Mouse (Mus musculus) adrenal gland, postnatal 25 days (tissue): ENCODE data around the gene Podn. TPM values are rescaled to one million over a fixed set of nuclear protein-coding genes. Genes with fewer than 3 reads are reported as not detected.
A peak's percentile ranks its signal among the peaks of the same experiment; 100 is the strongest.
"Not testable (repeated sequence)": the region's sequence is repeated elsewhere in the genome, so short reads cannot be mapped to it uniquely, and the experiment has no call there.

Experiments
- DNase-seq: peaks from one replicate; pipeline ENCODE4 v3.0.0; 2021; ENCODE audit warnings: mixed read lengths
- long read RNA-seq: library from polyadenylated mRNA; stranded (forward); transcript quantifications from one replicate; pipeline ENCODE4 v2.0.0, GENCODE M21; 2021
- total RNA-seq: library from RNA; stranded (reverse); gene quantifications from 2 replicates; pipeline ENCODE4 v1.2.3, GENCODE M21; 2021

Podn gene
- 4.1 and 6.6 TPM in 2 replicates for total RNA-seq
- long read RNA-seq, partial matches to known transcripts, result 0 of 30 reads
- long read RNA-seq, other reads (novel, unspliced or antisense), result 27 of 30 reads

DNA sequence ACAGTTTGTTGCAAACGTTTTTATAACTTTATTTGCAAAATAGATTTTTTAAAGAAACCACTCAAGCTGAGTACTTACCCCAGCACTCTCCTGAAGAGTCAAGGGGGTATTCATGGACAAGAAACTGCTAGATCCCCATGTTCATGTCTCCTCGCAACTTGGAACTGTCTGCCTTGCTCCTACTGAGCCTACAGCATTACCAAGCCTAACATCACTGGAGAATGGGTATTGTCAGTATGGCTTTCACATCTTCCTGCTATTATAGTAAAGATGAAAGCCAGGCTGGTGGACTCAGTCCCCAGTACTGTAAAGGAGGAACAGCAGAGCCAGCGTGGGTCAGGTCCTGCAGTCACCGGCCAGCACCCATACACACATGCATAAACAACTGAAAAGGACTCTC lies at the start of gene Podn:
Gene Podn, minus strand, starts transcription at position 101 of the 400 bp plus-strand sequence.
- DNase-seq, result no peak

DNA sequence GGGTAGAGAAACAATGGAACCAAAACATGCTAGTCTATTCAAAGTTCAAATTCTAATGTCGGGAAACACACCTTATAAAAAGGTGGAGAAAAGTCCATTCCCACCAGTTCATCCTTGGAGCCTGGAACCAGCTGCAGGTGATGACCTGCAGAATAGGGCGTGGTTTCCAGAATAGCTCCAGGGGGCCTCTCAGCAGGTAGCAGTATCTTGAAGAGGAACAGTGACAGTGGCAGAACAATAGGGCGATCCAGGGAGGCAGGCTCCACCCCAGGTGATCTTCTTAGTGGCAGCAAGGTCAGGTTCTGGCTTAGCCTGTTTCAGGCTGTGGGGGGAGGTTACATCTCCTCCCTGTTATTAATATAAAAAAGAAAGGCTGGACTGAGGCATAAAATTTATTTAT lies 49.3 kb upstream of the Podn start:
- not testable (repeated sequence) for DNase-seq

DNA sequence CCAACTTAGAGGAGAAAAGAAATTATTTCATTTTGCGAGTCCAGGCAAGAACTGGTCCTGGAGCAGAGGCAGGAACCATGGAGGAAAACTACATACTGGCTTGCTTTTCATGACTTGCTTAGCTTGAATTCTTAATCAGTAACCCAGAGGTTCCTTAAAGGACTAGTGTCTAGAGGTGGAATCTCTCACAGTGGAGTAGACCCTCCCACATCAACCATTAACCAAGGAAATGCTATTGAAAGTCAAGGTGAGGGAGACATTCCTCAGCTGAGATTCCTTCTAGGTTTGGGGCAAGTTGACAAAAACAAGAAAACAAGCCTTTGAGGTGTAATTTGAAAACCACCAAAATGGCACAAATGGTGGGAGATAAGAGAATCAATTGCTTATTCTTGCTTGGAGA lies 48.6 kb upstream of the Podn start, which contains the start of gene Scp2:
Gene Scp2, minus strand, starts transcription at position 119 of the 400 bp plus-strand sequence.
- DNase-seq, result no peak

DNA sequence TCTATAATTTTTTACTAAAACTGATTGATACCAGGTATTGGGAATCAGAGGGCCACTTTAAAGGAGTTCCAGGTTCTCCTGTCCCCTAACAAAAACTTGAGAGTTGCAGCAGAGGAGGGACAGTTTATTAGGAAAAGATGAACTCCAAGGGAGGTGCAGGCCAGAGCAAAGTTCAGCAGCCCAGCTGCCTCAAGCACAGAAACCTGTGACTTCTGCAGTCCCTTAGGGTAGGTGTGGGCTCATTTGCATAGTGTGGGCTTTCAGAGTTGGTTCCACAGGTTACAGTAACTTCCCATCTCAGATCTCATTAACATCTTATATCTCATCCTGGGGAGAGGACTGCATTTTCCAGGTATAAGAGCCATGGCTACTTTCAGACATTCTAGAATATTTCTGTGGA lies 47.5 kb upstream of the Podn start:
- no peak for DNase-seq

DNA sequence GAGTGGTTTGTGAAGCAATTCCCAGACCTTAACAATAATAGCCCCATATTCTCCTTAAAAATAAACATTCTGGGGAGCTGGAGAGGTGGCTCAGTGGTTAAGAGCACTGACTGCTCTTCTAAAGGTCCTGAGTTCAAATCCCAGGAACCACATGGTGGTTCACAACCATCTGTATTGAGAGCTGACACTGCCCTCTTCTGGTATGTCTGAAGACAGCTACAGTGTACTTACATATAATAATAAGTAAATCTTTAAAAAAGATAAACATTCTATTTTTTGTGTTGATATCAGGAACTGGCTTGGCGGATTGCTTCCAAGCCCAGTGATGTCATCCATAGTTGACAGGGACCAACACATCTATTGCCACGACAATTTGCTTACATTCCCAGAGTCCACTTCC lies 46.9 kb upstream of the Podn start:
- DNase-seq, result not testable (repeated sequence)

DNA sequence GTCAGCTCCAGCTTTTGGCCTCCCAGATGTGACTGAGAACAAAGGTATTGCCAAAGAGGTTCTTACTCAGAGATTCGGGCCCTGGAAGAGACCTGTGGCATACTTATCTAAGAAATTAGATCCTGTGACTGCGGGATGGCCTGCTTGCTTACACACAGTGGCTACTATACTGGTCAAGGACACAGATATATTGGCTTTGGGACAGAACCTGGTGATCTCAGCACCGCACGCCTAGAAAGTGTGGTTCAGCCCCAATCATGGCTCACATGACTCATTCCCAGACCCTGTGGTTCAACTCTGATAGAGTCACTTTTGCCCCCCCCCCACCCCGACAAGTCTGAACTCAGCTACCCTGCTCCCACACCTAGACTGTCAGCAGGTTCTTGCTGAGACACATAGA lies 40.7 kb upstream of the Podn start:
- DNase-seq, result peak; percentile 9

DNA sequence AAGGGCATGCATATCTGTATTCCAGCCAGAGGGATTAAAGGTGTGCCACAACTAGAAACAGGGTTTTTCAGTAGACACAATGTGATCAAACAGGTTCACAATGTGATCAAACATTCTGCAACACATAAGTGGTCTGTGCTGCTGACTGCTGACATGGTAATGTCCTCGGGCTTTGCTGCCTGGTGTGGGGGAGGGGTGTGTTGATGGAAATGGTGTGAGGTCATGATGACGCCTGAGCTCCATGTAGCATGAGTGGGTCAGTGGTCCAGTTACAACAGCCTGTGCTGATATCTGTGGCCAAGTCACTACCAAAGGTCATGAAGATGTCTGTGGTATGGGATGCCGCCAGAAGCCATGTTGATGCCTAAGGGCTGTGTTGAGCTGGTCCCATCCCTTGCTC lies 34.2 kb upstream of the Podn start:
- DNase-seq, result no peak

DNA sequence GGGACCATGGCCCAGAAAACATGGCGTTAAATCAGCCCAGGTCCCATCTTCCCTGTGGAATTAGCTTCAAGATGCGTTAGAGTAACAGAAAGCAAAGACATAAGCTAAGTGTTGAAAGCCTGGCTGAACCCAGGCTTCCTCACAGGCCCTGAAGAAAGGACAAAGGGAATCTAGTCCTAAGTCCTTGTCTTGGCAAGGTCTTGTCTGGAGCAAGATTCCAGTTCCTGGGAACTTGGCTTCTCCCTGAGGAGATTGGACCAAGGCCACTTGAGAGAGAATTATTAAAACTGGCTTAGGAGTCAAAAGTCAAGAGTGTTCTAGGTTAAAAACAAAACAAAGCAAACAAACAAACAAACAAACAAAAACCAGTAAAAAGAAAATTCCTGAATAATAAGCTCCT lies 32.1 kb upstream of the Podn start:
- DNase-seq, result no peak

DNA sequence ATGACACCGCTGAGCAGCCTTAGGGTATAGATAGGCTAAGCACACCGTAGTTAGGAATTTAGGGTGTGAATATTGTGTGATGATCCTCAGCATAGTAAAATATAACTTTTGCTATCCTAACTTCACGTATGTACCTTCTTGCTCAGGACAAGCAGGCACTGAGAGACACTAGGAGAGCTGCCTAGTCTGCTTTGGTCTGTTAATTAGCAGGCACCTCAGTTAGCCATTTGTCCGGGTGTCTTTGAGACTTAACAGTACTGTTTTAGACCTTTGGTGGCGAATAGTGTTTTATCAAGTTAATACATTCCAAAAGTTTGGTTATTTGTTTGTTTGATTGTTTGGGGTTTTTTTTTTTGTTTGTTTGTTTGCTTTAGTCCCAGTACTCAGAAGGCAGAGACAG lies 31.3 kb upstream of the Podn start:
- no peak for DNase-seq

DNA sequence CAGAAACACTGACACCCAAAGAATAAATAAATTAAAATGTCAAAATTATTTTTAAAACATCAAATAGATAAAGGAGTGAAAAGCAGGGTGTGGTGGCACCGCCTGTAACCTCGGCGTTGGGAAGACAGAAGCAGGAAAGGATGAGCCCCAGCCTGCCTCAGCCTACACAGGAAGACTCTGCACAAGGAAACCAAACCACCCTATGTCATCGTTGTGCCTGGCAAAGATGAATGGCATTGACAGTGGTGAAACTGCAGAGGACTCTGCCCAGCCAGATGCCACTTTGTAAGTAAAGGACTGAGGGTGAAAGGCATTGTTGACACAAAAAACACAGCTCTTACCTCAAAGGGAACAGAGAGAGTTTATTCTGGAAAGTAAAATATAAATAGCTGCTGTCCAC lies 30.0 kb upstream of the Podn start:
- DNase-seq, result no peak

DNA sequence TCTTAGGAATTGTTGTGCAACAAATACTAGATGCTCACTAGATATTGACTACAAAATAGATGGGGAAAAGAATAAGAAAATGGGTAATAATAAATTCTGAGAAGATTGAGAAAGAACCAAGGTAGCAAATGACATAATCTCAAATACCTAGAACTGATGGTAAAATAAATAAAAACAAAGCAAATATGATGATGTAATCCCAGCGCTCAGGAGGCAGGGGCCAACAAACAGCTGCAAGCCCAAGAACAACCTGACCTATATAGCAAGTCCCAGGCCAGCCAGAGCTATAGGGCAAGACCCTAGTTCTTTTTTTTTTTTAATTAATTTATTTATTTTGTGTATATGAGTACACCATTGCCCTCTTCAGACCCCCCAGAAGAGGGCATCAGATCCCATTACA lies 27.9 kb upstream of the Podn start:
- DNase-seq, result no peak

DNA sequence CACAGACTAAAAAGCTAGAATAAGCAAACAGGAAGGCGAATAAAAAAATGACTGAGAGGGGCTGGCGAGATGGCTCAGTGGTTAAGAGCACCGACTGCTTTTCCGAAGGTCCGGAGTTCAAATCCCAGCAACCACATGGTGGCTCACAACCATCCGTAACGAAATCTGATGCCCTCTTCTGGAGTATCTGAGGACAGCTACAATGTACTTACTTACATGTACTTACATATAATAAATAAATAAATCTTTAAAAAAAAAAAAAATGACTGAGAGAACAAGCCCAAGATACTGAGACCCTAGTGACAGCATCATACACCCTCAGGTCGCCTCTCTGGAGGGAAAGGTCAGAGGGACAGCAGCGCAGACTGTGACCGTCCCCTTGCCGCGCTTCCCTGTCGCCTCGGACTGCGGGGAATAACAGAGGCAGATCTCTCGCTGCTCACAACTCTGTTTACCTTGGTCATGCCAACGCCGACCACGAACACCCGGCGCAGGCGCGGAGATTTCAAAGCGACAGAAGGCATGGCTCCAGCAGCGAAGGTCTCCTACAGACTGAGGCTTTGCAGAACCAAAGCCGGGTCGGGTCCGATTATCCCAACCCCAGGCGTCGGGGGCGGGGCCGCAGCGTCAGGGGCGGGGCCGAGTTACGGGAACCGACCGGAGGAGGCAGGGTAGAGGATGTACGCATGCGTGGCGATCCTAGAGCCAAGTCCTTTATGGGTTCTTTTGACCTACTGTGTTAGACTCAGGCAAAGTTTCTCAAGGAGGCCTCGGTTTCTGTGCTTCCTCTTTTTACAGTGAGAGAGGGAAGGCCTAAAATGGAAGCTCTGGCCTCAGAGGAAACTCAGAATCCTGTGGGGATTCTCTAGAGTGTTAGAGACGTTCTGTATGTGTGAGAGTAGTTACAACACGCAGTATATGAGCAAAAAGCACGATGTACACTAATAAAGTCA lies 22.0 kb upstream of the Podn start:
- DNase-seq, result peak; percentile 97

DNA sequence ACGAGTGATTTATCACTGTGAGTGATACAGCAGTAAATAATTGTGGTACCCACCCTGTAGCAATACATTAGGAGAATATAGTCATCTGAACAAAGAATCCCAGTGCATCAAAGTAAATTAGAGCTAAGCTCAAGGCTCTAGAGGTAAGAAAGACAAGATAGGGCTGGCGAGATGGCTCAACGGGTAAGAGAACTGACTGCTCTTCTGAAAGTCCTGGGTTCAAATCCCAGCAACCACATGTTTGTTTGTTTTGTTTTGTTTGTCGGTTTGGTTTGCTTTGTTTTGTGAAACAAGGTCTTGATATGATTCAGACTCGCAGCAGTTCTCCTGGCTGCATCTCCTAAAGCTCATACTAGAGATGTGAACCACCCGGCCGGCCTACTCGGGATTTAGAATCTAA lies 21.2 kb upstream of the Podn start:
- no peak for DNase-seq

DNA sequence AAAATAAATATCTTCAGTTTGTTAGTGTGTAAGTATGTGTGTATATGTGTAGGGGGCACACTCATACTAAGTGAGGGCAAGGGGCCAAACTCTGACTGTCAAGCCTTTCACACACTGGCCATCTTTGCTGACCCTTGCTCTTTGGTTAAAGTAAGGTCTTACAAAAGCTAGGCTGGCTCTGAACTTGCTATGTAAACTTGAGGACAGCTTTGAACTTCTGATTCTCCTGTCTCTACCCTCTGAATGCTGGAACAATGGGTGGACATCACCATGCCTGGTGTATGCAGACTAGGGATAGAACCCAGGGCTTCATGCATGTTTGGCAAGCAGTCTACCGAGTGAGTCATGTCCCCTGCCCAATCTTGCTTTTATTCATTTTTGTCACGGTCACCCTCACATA lies 20.2 kb upstream of the Podn start:
- no peak for DNase-seq

DNA sequence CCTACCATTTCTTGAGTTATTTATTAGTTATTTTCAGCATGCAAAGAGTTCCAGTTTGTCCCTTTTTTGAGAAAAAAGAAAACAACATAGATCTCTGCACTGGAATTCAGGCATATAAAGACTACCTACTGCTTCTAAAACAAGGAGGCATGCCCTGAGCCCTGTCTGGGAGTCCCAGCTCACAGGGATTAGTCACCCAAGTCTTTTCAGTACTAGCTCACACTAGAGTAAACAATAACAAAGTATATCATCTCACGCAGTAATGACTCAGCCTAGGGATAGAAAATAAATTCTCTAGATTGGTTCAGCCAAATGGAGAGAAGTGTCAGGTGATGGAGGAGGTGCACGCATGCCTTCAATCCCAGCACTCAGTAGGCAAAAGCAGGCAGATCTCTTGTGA lies 14.5 kb upstream of the Podn start:
- no peak for DNase-seq

DNA sequence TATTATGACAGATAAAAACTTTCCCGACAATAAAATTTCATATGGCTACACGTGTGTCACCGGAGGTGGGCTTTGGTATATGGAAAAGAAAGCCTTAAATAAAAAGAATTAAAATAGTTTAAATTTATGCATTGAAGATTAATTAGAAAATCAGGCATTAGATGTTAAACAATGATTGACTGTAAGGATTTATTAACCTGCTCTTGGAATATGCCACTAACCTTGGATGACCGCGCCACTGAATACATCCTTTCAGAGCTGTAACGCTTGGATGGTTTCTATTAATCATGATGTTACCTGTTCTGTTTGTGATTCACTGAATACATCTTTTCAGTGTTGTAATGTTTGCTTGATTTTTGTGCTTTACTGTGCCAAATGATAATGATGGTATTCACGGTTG lies 13.5 kb upstream of the Podn start:
- no peak for DNase-seq

DNA sequence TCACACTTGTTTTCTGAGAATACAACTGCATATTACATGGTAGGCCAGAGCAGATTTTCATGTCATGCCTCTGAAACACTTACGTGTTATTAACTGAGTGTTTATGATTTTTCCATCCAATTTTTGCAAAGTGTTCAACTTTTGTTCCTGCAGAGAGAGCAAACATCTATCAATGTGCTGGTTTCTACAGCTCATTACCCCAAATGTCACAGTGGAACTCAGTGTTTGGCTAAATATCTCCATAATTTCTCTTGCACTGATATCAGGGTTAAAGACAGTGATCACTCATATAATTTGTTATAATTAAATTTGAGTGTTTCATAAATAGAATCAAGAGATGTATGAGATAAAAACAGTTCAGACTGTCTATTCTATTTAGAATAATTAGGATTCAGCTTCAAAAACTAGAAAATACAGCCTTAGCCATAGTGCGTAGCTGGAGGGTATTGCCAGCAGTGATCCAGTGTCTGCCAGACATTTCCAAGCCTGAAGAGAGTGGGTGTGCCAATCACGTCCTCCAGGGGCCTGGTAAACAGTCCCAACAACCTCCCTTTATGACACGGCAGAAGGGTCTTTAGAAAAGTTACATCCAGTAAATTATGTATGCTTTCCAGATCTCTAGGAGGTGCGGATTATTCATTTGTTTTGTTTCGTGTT lies 3.4 kb downstream of the Podn start:
- no peak for DNase-seq

DNA sequence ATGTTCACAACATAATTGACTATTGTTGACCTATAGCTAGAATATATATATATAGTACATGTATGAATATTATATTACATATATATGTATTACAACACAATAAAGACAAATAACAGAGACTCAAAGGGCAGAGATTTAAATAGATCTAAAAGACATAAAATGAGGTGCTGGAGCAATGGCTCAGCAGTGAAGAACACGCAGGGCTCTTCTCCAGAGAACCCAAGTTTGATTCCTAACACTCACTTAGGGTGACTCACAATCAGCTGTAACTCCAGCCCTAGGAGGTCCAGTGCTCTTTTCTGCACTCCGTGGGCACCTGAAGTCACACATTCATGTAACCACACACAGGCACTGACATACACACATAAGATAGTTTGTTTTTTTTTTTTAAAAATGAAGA lies 12.3 kb downstream of the Podn start:
- no peak for DNase-seq

DNA sequence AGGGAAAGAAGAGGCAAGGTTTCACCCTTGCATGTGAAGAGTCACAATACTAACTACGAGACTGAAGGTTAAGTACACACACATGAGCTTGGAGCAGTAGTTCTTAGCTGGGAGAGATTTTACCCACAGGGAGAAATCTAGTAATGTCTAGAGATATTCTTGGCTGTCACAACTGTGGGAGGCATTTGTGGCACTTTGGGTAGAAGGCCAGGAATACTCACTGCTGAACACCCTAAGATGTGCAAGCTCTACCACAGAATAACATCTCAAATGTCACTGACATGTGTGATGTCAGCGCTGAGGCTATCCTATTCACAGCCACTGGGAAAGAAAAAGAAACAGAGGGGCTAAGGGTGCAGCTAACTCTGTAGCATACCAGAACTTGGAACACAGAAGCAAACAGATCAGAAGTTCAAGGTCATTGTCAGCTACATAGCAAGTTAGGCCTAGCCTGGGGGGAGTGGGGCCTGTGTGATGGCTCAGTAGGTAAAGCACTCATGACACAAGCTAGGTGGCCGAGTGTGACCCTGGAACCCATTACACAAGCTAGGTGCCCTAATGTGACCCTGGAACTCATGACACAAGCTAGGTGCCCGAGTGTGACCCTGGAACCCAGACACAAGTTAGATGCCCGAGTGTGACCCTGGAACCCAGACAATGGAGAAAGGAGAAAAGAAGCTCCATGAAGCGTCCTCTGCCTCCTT lies 13.1 kb downstream of the Podn start:
- no peak for DNase-seq

DNA sequence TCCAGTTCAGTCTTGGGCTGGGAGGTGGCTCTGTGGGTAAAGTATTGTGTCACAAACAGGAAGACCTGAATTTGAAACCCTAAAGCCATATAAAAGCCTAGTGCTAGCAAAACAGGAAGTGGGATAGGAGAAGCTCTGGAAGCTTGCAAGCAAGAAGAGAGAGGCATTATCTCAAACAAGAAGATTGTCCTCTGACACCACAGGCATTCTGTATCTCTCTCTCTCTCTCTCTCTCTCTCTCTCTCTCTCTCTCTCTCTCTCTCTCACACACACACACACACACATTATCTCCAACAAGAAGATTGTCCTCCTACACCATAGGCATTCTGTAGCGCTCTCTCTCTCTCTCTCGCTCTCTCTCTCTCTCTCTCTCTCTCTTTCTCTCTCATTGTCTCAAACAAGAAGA lies 13.8 kb downstream of the Podn start:
- no peak for DNase-seq

DNA sequence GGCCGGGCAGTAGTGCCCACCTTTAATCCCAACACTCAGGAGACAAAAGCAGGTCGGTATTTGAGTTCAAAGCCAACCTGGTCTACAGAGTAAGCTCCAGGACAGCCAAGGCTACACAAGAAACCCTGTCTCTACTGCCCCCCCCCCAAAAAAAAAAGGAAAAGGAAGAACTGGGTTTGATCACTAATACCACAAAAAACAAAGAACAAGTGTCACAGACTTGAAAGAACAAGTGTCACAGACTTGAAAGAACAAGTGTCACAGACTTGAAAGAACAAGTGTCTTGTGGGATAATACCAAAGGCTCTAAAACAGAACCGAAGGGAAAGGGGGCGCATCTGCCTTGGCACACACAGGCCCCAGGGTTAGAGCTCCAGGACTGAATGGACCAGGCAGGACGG lies 15.4 kb downstream of the Podn start:
- no peak for DNase-seq

DNA sequence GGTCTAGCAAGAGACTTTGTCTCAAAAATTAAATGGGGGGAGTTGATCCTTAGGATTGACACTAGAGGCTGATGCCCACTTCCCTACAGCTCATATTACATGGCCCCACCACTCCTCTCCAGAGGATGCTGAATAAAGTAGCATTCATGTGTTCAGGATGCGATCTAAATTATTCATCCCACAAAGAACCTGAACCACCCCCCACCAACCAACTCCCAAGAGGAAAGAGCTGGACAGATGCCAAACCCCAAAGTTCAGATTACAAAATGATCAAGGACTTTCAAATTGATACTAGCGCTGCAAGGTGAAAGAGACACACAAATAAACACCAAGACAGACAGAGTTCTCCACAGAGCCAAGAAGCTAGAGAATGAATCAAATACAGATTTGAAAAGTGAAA lies 16.5 kb downstream of the Podn start:
- DNase-seq, result no peak

DNA sequence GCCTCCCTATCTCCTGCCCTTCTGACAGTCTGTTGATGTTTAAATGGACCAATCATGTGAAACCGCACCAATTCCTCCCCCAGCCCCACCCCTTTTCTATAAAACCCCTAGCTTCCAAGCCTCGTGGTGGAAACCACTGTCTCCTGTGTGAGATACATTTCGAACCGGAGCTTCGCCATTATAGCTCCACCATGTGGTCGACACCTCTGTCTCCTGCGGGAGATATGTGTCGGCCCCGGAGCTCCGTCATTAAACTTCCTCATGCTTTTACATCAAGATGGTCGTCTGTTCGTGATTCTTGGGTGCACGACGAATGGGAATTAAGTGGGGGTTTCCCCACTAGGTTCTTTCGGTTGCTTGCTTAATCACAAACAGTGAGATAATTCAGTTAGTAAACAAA lies 17.1 kb downstream of the Podn start:
- DNase-seq, result not testable (repeated sequence)
